Mouse (Mus musculus) stomach, postnatal 0 days (tissue): ENCODE results near the gene Coa4.

Experiments
- CTCF ChIP-seq: IDR thresholded peaks from 2 replicates; pipeline ENCODE4 v1.5.1; 2016; ENCODE audit warnings: antibody characterized with exemption, low read depth, mild to moderate bottlenecking, moderate library complexity
- EP300 ChIP-seq: optimal IDR thresholded peaks from 2 replicates; pipeline ENCODE3; 2016; ENCODE audit warnings: antibody characterized with exemption

DNA sequence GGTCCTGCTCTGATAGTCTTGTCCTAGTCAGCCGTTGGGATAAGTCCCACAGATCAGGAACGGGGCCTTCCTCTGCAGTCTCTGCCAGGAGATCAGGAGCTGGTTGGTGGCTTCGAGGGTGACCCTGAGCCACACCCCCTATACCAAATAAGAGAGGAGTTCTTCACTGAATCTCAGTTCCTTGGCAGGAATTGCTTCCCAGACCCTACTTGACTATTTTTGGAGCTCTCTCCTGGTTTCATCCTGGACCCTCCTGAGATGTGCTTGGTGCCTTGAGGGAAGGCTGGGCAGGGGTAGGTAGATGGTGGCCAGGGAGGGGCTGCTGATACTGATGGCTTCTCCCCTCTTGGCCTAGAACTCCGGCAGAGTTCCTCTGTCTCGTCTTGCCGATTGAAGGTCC, 40.5 kb upstream of the Coa4 start:
- TF ChIP-seq CTCF, result no peak
- no peak for TF ChIP-seq EP300
